Mouse (Mus musculus): Measurements from ENCODE around the gene Slc5a1.

GRCm38 (mm10) chr5:33105660-33106059 lies 1.6 kb downstream of the Slc5a1 start:
- TF ChIP-seq CTCF (IDR thresholded peaks at IDR 0.05; ENCODE audit: borderline replicate concordance, insufficient read depth, low read length) (no peak), POLR2A (IDR thresholded peaks at IDR 0.05; ENCODE audit: low read depth, low read length) (no peak)

Measured in embryonic fibroblast, embryonic 13.5 days (primary cell).